Mouse (Mus musculus): Measurements from ENCODE around the gene Vmn1r34.
"Not testable (repeated sequence)": the region's sequence is repeated elsewhere in the genome, so short reads cannot be mapped to it uniquely, and the experiment has no call there.

Vmn1r34 gene

DNA sequence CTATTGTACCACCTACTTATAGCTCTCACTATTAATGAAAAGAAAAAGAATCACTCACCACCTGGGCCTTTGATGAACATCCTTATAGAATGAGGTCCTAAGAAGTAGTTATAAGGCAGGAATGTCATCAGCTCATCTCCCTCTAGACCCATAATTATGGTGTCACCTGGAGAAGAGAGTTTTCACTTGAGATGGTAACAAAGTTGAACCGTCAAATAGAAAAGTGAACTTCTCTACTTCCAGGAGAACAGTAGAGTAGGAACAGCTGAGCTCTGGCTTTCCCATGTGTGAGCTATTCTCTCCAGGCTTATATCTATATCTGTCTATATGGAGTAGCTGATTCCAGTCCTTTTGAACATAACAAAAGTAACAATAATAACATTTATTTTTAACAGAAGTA lies at the start of gene Vmn1r34:
Gene Vmn1r34 (minus strand): TSS at position 101 of the 400 bp plus-strand sequence.
- no peak for DNase-seq (ENCODE audit: low spot score in 2 of 2)

- DNase-seq (ENCODE audit: low spot score in 2 of 2), result no peak
Measured at GRCm38 (mm10) chr6:66685806-66686205, 42.1 kb upstream of the Vmn1r34 start, which contains the start of gene Vmn1r35. TSS of gene Vmn1r35 (minus strand) at chr6:66685906.

GRCm38 (mm10) chr6:66618182-66618581 lies 25.5 kb downstream of the Vmn1r34 start, which contains the start of gene Vmn1r33:
TSS of gene Vmn1r33 (minus strand) at chr6:66618282.
- DNase-seq (ENCODE audit: low spot score in 2 of 2), result not testable (repeated sequence)

GRCm38 (mm10) chr6:66595804-66596203 lies 47.9 kb downstream of the Vmn1r34 start:
- no peak for DNase-seq (ENCODE audit: low spot score in 2 of 2)
